Mouse (Mus musculus) intestine, postnatal 0 days (tissue): ENCODE measurements at regions not wholly inside any gene's neighbourhood (a gene's known extent, or its start where the extent isn't known, plus 50 kb on each side); places are given as distances from the start of the nearest gene placed in this dataset.

ENCODE experiments used
- ATAC-seq: fragments of 200-750 bp; cut with Nextera tagmentation; 2 replicates; pipeline ENCODE4 v1.8.0; 2017; ENCODE audit warnings: mild to moderate bottlenecking, moderate TSS enrichment, moderate library complexity
- H3K27ac ChIP-seq: fragments of 300-500 bp; sonication (generic); 2 replicates; pipeline ENCODE4 v1.5.1; 2014; ENCODE audit warnings: mild to moderate bottlenecking, low read depth, low read length, moderate library complexity
- H3K27me3 ChIP-seq: fragments of 300-500 bp; sonication (generic); replicated peaks from 2 replicates; pipeline ENCODE4 v1.6.1; 2014; ENCODE audit warnings: low read length, mixed read lengths; ENCODE audit not compliant: control insufficient read depth, insufficient read depth
- H3K36me3 ChIP-seq: fragments of 300-500 bp; sonication (generic); 2 replicates; pipeline ENCODE4 v1.6.1; 2014; ENCODE audit warnings: mild to moderate bottlenecking, moderate library complexity; ENCODE audit not compliant: control insufficient read depth, insufficient read depth
- H3K4me1 ChIP-seq: fragments of 300-500 bp; sonication (generic); replicated peaks from 2 replicates; pipeline ENCODE4 v1.6.1; 2014; ENCODE audit warnings: antibody characterized with exemption, low read length, mixed read lengths; ENCODE audit not compliant: control insufficient read depth, insufficient read depth
- H3K4me2 ChIP-seq: fragments of 300-500 bp; sonication (generic); replicated peaks from 2 replicates; pipeline ENCODE4 v1.6.1; 2014; ENCODE audit warnings: low read depth, mild to moderate bottlenecking, moderate library complexity
- H3K4me3 ChIP-seq: fragments of 300-500 bp; sonication (generic); 2 replicates; pipeline ENCODE4 v1.5.1; 2014; ENCODE audit warnings: low read depth, low read length
- H3K9ac ChIP-seq: fragments of 300-500 bp; sonication (generic); 2 replicates; pipeline ENCODE4 v1.6.1; 2014; ENCODE audit warnings: mild to moderate bottlenecking, low read depth, low read length
- H3K9me3 ChIP-seq: fragments of 300-500 bp; sonication (generic); 2 replicates; pipeline ENCODE4 v1.6.1; 2016; ENCODE audit warnings: mixed run types; ENCODE audit not compliant: control insufficient read depth
- CTCF ChIP-seq: sonication (generic); IDR thresholded peaks from 2 replicates; pipeline ENCODE4 v1.5.1; 2016; ENCODE audit warnings: low read depth, mild to moderate bottlenecking, control low read depth, antibody characterized with exemption, moderate library complexity
- WGBS: fragments of 180-500 bp; shearing (Covaris S2); extraction: QIAGEN DNeasy Blood & Tissue Kit; methylation state at CpG from one replicate; pipeline ENCODE4 v1.1.7; 2014; 5-methylcytosine and 5-hydroxymethylcytosine counted together

DNA sequence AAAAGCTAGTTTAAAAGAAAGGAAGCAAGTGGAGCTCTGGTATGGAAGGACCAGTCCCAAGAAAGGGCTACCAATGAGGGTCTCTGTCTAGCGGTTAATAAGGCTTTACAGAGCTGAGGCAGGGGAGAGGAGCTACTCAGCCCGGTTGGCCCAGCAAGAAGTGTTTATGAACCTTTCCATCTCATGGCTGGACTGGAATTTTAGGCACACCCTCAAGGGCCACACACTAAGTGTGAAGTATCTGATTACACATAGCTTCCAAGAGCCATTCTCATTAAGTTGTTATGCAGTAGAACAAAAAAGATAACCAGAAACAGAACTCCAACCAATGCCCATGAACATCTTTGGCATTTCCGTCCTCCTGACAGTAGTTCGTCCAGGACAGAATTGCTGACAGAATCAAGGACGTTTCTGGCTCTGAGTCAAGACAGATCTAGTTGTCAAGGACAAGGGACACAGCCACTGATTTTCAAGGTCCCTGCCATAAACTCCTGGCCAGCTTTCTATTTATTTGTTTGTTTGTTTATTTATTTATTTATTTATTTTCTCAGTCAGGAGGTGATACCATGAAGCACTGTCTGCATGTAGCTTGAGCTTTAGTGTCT lies 195.1 kb upstream of the Klf7 start:
- H3K4me3 ChIP-seq = no peak overlapping the region
- H3K9me3 ChIP-seq = no peaks in the 10 kb centered on the region
- WGBS = 78% methylated on average over 5 of the region's 5 CpGs
- H3K4me2 ChIP-seq = no peak overlapping the region
- no peaks in the 10 kb centered on the region for H3K27me3 ChIP-seq
- ATAC-seq = no peak
- TF ChIP-seq CTCF = no peak
- no peaks in the 10 kb centered on the region for H3K36me3 ChIP-seq
- no peaks in the 10 kb centered on the region for H3K4me1 ChIP-seq
- no peak overlapping the region for H3K9ac ChIP-seq
- H3K27ac ChIP-seq = no peak overlapping the region

- Histone ChIP-seq H3K36me3 (no peaks in the 10 kb centered on the region), H3K4me3 (no peak overlapping the region), H3K27ac (no peak overlapping the region), H3K9ac (no peak overlapping the region), H3K27me3 (no peaks in the 10 kb centered on the region), H3K9me3 (no peaks in the 10 kb centered on the region), H3K4me1 (0 out of 2 replicates have a peak, but pooled peaks cover 6% of the 10 kb centered on the region), H3K4me2 (no peak overlapping the region)
- TF ChIP-seq CTCF = no peak
- ATAC-seq = no peak
- 34% methylated on average over 3 of the region's 3 CpGs for WGBS
Observed at GRCm38 (mm10) chr1:64311371-64311770, 189.3 kb upstream of the Klf7 start.

DNA sequence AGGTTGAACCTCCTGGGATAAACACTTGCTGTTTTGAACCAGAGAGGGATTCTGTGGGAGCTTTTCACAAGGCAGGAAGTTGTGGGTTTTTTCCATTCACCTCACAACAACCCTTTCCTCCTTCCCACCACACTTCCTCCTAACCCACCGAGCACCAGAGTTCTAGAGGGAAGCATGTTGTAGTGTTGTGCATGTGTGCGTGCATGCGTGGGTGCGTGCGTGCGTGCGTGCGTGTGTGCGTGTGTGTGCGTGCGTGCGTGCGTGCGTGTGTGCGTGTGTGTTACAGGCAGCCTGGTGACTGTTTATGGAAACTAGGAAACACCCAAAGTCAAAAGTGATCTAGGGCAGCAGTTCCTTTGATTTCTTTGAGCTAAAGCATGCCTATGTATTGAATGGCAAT lies 186.5 kb upstream of the Klf7 start:
- no peak for TF ChIP-seq CTCF
- H3K4me2 ChIP-seq = peak overlapping the region; percentile 40; the same call in 1 of the 2 replicates

GRCm38 (mm10) chr1:64308088-64308487 lies 186.0 kb upstream of the Klf7 start:
- 19% methylated on average over 10 of the region's 10 CpGs for WGBS
- H3K4me3 ChIP-seq = no peak overlapping the region
- no peak overlapping the region for H3K9ac ChIP-seq
- H3K27ac ChIP-seq = no peak overlapping the region
- peak overlapping the region; percentile 40 for H3K4me2 ChIP-seq
- H3K4me1 ChIP-seq = 0 out of 2 replicates have a peak, but pooled peaks cover 14% of the 10 kb centered on the region
- no peaks in the 10 kb centered on the region for H3K36me3 ChIP-seq
- no peaks in the 10 kb centered on the region for H3K9me3 ChIP-seq
- H3K27me3 ChIP-seq = no peaks in the 10 kb centered on the region
- ATAC-seq = peak; percentile 55
- TF ChIP-seq CTCF = 0 out of 2 replicates have a peak, but pooled peaks have one; percentile 6

More for the DNA sequence above, 186.5 kb upstream of the Klf7 start:
- Histone ChIP-seq H3K9me3 (no peaks in the 10 kb centered on the region), H3K27ac (no peak overlapping the region), H3K4me3 (no peak overlapping the region), H3K9ac (no peak overlapping the region), H3K4me1 (0 out of 2 replicates have a peak, but pooled peaks cover 11% of the 10 kb centered on the region), H3K36me3 (no peaks in the 10 kb centered on the region), H3K27me3 (no peaks in the 10 kb centered on the region)
- WGBS = 81% methylated on average over 15 of the region's 15 CpGs
- no peak for ATAC-seq

DNA sequence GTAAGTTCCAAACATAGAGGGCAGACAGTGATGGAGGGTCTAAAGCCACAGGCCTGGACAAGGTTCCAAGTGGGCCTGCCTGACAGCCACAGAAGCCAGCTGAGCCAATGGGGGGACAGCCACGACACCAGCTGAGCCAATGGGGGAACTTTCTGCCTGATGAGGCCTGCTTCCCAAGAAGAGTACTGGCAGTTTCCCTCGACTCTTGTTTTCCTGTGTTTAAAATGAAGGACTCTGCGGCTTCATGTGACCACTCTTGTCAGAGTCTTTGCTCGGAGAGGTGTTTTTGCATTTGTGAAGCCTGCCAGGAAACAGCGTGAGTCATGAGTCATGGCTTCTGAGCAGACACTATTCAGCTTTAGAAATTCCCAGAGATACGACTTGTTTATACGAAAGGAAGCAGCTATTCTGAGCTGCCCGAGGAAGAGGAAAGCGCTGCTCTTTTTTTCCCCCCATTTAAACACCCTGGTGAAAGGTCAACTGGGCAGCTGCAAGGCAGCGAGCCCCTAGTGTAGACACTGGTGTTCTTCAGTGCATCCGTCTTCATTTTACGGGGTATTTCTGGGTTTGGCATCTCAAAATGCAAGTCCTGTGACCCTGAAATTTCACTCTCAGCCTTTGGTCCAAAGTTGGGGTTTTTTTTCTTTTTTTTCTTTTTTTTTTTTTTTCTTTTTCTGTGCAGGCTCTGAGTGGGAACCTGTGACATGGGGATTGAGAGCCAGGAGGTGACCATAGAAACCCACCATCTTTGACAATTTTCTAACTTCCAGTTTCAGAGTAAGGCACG lies 183.5 kb upstream of the Klf7 start:
- H3K9ac ChIP-seq = no peak overlapping the region
- no peaks in the 10 kb centered on the region for H3K36me3 ChIP-seq
- no peaks in the 10 kb centered on the region for H3K27me3 ChIP-seq
- H3K4me1 ChIP-seq = 0 out of 2 replicates have a peak, but pooled peaks cover 21% of the 10 kb centered on the region
- H3K4me3 ChIP-seq = no peak overlapping the region
- H3K4me2 ChIP-seq = 0 out of 2 replicates have a peak overlapping the region, but pooled peaks have one; percentile 1
- no peak for TF ChIP-seq CTCF
- H3K9me3 ChIP-seq = no peaks in the 10 kb centered on the region
- peak; percentile 15; the same call in 1 of the 2 replicates for ATAC-seq
- peak overlapping the region; percentile 81 for H3K27ac ChIP-seq
- 31% methylated on average over 13 of the region's 13 CpGs for WGBS

DNA sequence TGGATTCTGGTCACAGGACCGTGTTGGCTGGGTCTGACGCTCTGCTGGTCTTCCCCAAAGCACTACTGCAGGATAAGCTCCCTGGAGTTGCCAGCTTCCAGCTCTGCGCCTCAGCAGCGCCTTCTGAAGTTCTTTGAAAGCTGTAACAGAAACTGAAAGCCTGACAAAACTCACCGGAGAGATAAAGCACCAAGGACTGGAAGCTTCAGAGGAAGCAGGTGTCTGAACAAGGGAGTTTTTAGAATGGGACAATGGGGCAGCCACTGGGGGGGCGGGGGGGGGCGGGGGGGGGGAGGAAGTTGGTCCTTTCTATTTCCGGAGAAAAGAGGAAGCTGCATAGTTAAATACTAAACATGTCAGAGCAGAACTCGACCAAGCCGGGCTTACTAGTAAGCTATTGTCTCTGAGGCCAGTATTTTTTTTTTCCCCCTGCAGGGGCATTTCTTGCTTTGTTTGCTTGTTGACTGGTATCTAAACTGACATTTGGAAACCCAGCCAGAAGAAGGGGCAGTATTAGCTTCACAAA lies 180.8 kb upstream of the Klf7 start:
- peak; percentile 58 for TF ChIP-seq CTCF
- H3K27me3 ChIP-seq = no peaks in the 10 kb centered on the region
- ATAC-seq = no peak
- no peaks in the 10 kb centered on the region for H3K36me3 ChIP-seq
- H3K9ac ChIP-seq = no peak overlapping the region
- H3K4me1 ChIP-seq = 0 out of 2 replicates have a peak, but pooled peaks cover 20% of the 10 kb centered on the region
- H3K4me3 ChIP-seq = peak overlapping the region; percentile 7; the same call in 1 of the 2 replicates
- peak overlapping the region; percentile 74 for H3K27ac ChIP-seq
- peak overlapping the region; percentile 48 for H3K4me2 ChIP-seq
- no peaks in the 10 kb centered on the region for H3K9me3 ChIP-seq
- 4% methylated on average over 9 of the region's 10 CpGs for WGBS
